Mouse (Mus musculus): Measurements from ENCODE around the gene Slc7a1. TPM values are rescaled to one million over a fixed set of nuclear protein-coding genes. Genes with fewer than 3 reads are reported as not detected.

The Slc7a1 gene
- polyA plus RNA-seq, 1 experiment, result 8.8 TPM

DNA sequence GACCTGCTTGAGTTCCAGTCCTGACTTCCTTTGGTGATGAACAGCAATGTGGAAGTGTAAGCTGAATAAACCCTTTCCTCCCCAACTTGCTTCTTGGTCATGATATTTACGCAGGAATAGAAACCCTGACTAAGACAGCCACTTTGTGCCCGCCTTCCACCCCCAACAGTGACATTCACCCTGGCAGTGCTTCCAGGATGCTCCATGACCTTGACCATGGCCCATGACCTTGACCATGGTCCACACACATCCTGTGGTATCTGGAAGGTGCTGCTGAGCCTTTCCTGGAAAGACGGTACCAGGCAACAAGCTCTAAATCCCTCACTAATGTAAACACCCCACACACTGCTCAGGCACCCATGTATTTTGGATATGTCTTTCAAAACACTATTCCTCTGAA is 21.0 kb downstream of the Slc7a1 start:
- DNase-seq (ENCODE audit: low read depth in 1 of 2, low spot score in 2 of 2), result no peak
- Histone ChIP-seq H3K4me1 (ENCODE audit: control insufficient read depth, insufficient read depth, insufficient read length) (peaks cover 6% of the 10 kb centered on the region; the same call in 1 of the 2 replicates), H3K4me3 (ENCODE audit: extremely low read depth, insufficient read depth, insufficient read length) (no peak overlapping the region), H3K27me3 (ENCODE audit: control insufficient read depth, insufficient read depth, low read length) (no peaks in the 10 kb centered on the region), H3K27ac (ENCODE audit: insufficient read depth, low read length) (no peak overlapping the region; the same call in 1 of the 2 replicates), H3K36me3 (ENCODE audit: control insufficient read depth, insufficient read depth, low read length) (no peaks in the 10 kb centered on the region)
- 94% methylated on average over 3 of the region's 3 CpGs for WGBS
- TF ChIP-seq CTCF (IDR thresholded peaks at IDR 0.05; ENCODE audit: extremely low read depth, insufficient read depth, insufficient read length, insufficient replicate concordance), result no peak

DNA sequence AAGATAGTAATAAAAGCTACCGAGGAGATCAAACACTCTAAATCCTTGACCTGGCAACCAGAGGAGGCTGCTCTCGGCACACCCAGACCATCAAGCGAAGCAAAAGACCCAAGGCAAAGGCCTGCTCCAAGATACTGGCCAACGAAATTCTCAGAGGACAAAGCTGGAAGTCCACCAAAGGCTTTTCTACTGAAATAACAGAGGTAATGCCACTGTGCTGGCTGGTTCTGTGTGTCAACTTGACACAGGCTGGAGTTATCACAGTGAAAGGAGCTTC is 21.5 kb downstream of the Slc7a1 start:
- no peak for TF ChIP-seq POLR2A (IDR thresholded peaks at IDR 0.05; ENCODE audit: low read depth, low read length)
- TF ChIP-seq CTCF (IDR thresholded peaks at IDR 0.05; ENCODE audit: extremely low read depth, insufficient read depth, insufficient read length, insufficient replicate concordance), result no peak
- Histone ChIP-seq H3K4me1 (ENCODE audit: control insufficient read depth, insufficient read depth, insufficient read length) (peaks cover 6% of the 10 kb centered on the region; the same call in 1 of the 2 replicates), H3K4me3 (ENCODE audit: extremely low read depth, insufficient read depth, insufficient read length) (no peak overlapping the region), H3K36me3 (ENCODE audit: control insufficient read depth, insufficient read depth, low read length) (no peaks in the 10 kb centered on the region), H3K27me3 (ENCODE audit: control insufficient read depth, insufficient read depth, low read length) (no peaks in the 10 kb centered on the region), H3K27ac (ENCODE audit: insufficient read depth, low read length) (no peak overlapping the region)
- 87% methylated on average over 4 of the region's 4 CpGs for WGBS
- DNase-seq (ENCODE audit: low read depth in 1 of 2, low spot score in 2 of 2), result no peak

DNA sequence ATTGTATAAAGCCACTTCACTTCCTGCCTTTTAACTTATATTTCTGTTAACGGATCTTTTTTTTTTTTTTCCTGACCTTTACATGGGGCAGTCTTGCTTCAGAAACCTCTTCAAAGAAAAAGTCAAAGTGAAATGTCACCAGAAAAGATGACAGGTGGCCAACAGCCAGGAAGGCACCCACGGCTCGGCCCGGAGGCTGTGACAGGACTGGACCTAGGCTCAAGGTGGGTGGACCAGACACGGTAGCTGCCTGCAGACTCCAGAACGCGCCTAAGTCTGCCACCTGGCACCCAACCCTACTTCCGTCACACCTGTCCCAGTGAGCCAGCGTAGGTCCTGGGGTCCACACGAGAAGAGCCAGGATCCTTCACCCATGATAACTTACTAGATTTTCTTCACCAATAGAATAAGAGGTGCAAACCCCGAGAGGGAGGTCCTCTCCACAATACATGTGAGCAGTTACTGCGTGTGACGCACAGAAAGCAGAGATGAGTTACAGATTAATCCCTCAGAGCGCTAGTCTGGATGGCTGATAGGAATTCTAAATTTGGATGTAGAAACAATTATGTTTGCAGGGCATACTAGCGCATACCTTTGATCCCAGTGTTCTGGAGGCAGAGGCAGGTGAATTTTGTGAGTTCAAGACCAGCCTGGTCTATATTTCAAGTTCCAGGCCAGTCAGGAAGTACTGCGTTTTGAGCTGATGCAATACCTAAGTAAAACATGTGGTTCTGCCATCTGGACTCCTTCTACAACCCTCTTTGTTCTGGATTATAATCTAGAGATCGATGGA is 22.1 kb downstream of the Slc7a1 start:
- WGBS, result 74% methylated on average over 17 of the region's 17 CpGs
- H3K4me3 ChIP-seq (ENCODE audit: extremely low read depth, insufficient read depth, insufficient read length), result no peak overlapping the region
- no peak overlapping the region for H3K27ac ChIP-seq (ENCODE audit: insufficient read depth, low read length)
- no peak for DNase-seq (ENCODE audit: low read depth in 1 of 2, low spot score in 2 of 2)
- no peaks in the 10 kb centered on the region for H3K27me3 ChIP-seq (ENCODE audit: control insufficient read depth, insufficient read depth, low read length)
- H3K36me3 ChIP-seq (ENCODE audit: control insufficient read depth, insufficient read depth, low read length), result no peaks in the 10 kb centered on the region
- no peak for TF ChIP-seq CTCF (IDR thresholded peaks at IDR 0.05; ENCODE audit: extremely low read depth, insufficient read depth, insufficient read length, insufficient replicate concordance)
- no peak for TF ChIP-seq POLR2A (IDR thresholded peaks at IDR 0.05; ENCODE audit: low read depth, low read length)
- peaks cover 6% of the 10 kb centered on the region; the same call in 1 of the 2 replicates for H3K4me1 ChIP-seq (ENCODE audit: control insufficient read depth, insufficient read depth, insufficient read length)

DNA sequence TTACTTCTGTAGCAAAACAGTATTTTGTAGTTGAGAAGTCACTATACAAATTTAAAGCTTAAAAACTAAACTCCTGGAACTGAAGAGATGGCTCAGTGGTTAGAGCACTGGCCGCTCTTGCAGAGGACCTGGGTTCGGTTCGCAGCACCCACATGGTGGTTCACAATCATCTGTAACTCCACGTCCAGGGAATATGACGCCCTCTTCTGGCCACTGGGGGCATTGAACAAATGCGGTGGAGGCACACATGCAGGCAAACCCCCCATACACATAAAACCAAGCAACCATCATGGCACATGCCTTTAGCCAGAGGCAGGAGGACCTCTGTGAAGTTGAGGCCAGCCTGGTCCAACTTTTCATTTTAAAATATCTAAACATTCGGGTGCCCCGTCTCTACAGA is 23.3 kb downstream of the Slc7a1 start:
- WGBS, result 94% methylated on average over 8 of the region's 8 CpGs
- H3K4me1 ChIP-seq (ENCODE audit: control insufficient read depth, insufficient read depth, insufficient read length), result peaks cover 6% of the 10 kb centered on the region; the same call in 1 of the 2 replicates
- H3K27ac ChIP-seq (ENCODE audit: insufficient read depth, low read length), result no peak overlapping the region
- no peaks in the 10 kb centered on the region for H3K36me3 ChIP-seq (ENCODE audit: control insufficient read depth, insufficient read depth, low read length)
- no peak for DNase-seq (ENCODE audit: low read depth in 1 of 2, low spot score in 2 of 2)
- H3K27me3 ChIP-seq (ENCODE audit: control insufficient read depth, insufficient read depth, low read length), result no peaks in the 10 kb centered on the region
- H3K4me3 ChIP-seq (ENCODE audit: extremely low read depth, insufficient read depth, insufficient read length), result no peak overlapping the region
- no peak for TF ChIP-seq CTCF (IDR thresholded peaks at IDR 0.05; ENCODE audit: extremely low read depth, insufficient read depth, insufficient read length, insufficient replicate concordance)
- no peak for TF ChIP-seq POLR2A (IDR thresholded peaks at IDR 0.05; ENCODE audit: low read depth, low read length)

DNA sequence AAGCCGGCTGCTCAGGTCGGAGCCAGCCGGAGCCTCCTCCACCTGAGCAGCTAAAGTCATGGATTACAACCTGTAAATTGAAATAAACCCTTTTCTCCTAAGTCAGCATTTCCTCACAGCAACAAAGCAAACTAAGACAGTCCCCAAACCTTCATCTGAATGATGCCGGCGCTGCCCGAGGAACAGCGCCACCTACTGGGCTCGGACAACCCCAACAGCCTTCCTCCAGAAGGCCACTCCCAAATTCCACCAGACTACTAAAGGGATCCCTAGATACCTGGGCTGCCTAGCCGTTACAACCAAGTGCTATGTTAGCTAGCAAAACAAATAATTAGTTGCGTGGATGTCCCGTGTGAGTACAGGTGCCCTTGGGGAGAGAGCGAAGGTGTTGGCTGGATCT is 24.2 kb downstream of the Slc7a1 start:
- H3K4me1 ChIP-seq (ENCODE audit: control insufficient read depth, insufficient read depth, insufficient read length), result peaks cover 6% of the 10 kb centered on the region; the same call in 1 of the 2 replicates
- DNase-seq (ENCODE audit: low read depth in 1 of 2, low spot score in 2 of 2), result no peak
- no peak overlapping the region for H3K4me3 ChIP-seq (ENCODE audit: extremely low read depth, insufficient read depth, insufficient read length)
- 93% methylated on average over 12 of the region's 12 CpGs for WGBS
- no peak overlapping the region for H3K27ac ChIP-seq (ENCODE audit: insufficient read depth, low read length)
- TF ChIP-seq CTCF (IDR thresholded peaks at IDR 0.05; ENCODE audit: extremely low read depth, insufficient read depth, insufficient read length, insufficient replicate concordance), result peak; percentile 32; the same call in 1 of the 2 replicates
- TF ChIP-seq POLR2A (IDR thresholded peaks at IDR 0.05; ENCODE audit: low read depth, low read length), result no peak
- no peaks in the 10 kb centered on the region for H3K27me3 ChIP-seq (ENCODE audit: control insufficient read depth, insufficient read depth, low read length)
- H3K36me3 ChIP-seq (ENCODE audit: control insufficient read depth, insufficient read depth, low read length), result no peaks in the 10 kb centered on the region

DNA sequence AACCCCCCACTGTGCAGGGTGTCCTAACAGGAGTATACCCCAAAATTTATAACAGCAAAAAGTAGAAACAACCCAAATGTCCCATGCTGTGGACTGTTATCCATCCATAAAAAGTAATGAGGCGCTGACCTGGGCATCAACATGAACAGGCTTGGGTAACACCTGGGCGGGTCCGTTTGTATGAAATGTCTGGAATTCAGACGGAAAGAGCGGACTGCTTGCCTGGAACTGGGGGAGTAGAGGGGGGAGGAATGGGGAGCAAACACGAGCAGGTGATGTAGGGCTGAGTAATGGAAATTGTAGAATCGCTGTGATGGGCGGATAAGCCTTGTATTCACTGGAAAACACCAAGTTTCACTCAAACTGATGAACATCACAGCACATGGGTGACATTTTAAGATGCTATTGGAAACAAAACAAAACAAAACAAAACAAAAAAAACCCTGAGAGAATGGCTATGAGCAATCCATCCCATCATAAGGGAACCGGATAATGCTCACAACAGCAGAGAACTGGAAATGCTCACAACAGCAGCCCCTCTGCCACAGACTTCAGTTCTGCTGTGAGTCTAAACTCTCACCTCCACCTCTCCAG is 26.5 kb downstream of the Slc7a1 start:
- WGBS, result 94% methylated on average over 9 of the region's 9 CpGs
- TF ChIP-seq CTCF (IDR thresholded peaks at IDR 0.05; ENCODE audit: extremely low read depth, insufficient read depth, insufficient read length, insufficient replicate concordance), result no peak
- TF ChIP-seq POLR2A (IDR thresholded peaks at IDR 0.05; ENCODE audit: low read depth, low read length), result no peak
- no peak overlapping the region for H3K4me3 ChIP-seq (ENCODE audit: extremely low read depth, insufficient read depth, insufficient read length)
- H3K27ac ChIP-seq (ENCODE audit: insufficient read depth, low read length), result no peak overlapping the region
- H3K4me1 ChIP-seq (ENCODE audit: control insufficient read depth, insufficient read depth, insufficient read length), result no peaks in the 10 kb centered on the region
- H3K27me3 ChIP-seq (ENCODE audit: control insufficient read depth, insufficient read depth, low read length), result no peaks in the 10 kb centered on the region
- no peak for DNase-seq (ENCODE audit: low read depth in 1 of 2, low spot score in 2 of 2)
- H3K36me3 ChIP-seq (ENCODE audit: control insufficient read depth, insufficient read depth, low read length), result no peaks in the 10 kb centered on the region

Data from spleen, adult 2 months (tissue).